Mouse (Mus musculus) liver, postnatal 0 days (tissue): Measurements from ENCODE around the gene Prickle2.

Experiments
- CTCF ChIP-seq: sonication (generic); IDR thresholded peaks from 2 replicates; pipeline ENCODE4 v1.5.1; 2016; ENCODE audit warnings: antibody characterized with exemption, low read depth
- EP300 ChIP-seq: IDR thresholded peaks from 2 replicates; pipeline ENCODE4 v1.6.1; 2016; ENCODE audit warnings: antibody characterized with exemption, low read depth, mild to moderate bottlenecking

- TF ChIP-seq CTCF (no peak), EP300 (no peak)
Measured at GRCm38 (mm10) chr6:92533306-92534063, 172.5 kb downstream of the Prickle2 start.
